Mouse (Mus musculus): ENCODE measurements at regions not wholly inside any gene's neighbourhood (a gene's known extent, or its start where the extent isn't known, plus 50 kb on each side); places are given as distances from the start of the nearest gene placed in this dataset.

DNA sequence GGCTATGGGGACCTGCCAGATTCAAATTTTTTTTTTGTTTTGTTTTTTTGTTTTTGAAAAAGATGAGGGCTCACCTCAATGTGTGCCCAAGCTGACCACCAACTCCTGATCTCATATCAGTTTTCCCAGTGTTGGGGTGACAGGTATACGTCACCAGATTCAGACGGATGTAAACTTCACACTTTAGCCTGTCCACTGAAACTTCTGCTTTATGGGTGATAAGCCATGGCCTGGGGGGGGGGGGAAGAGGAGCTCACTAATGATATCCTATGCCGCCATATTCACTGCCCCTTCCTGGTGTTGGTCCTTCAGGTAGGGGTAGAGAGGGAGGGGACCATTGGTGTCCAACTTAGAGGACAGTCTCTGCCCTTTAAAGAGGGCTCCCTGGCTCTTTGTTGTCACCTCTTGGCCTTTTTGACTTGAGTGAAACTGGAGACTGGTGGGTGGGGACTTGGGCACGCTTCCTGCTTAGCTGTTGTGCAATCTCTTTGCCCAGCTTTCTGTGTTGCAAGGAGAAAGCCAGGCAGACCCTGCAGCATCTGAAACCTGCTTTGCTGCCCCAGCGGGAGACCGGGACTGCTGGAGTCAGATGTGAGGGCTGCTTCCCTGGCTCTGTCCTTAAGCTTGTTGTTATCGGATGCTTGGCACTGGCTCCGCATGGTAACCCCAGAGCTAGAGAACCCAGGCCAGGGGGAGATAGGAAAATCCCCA is 125.8 kb downstream of the Irx5 start:
- no peaks in the 10 kb centered on the region for H3K9me3 ChIP-seq
- H3K4me2 ChIP-seq = no peak overlapping the region
- no peak for ATAC-seq (ENCODE audit: low FRiP score)
- H3K9ac ChIP-seq = no peak overlapping the region
- H3K27me3 ChIP-seq = peaks cover 9% of the 10 kb centered on the region; the same call in 1 of the 2 replicates
- no peaks in the 10 kb centered on the region for H3K4me1 ChIP-seq
- H3K27ac ChIP-seq = no peak overlapping the region
- 41% methylated on average over 8 of the region's 8 CpGs for WGBS
- H3K4me3 ChIP-seq (replicated peaks) = no peak overlapping the region
- no peaks in the 10 kb centered on the region for H3K36me3 ChIP-seq (replicated peaks)

DNA sequence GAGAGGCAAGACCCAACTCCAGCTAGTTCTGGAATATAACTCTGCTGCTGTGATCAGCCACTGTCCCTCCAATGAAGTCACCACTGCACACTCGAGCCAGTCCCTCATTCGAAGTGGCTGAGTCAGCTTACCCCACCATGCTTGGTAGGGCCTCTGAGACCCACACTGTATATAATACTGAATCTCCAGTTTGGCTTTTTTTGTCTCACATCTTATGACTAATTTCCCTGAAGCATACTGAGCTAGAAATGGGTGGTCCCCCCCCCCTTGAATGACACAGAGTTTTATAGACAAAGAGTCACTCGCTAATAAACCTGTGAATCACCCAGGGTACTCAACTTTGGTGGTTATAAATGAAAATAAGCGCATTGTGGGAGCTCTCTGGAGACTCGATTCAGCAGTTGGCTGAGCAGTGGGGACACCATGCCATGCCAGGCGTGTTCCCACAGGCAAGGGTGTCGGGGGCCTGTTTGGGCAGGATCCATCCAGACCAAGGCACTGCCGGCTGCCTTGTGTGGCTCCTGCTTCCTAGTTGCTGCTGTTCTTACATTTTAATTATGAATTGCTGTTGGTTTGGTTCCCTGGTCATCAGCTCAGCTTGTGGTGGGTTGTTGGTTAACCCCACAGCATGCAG is 131.2 kb downstream of the Irx5 start:
- ATAC-seq (ENCODE audit: low FRiP score) = no peak
- 90% methylated on average over 8 of the region's 8 CpGs for WGBS

DNA sequence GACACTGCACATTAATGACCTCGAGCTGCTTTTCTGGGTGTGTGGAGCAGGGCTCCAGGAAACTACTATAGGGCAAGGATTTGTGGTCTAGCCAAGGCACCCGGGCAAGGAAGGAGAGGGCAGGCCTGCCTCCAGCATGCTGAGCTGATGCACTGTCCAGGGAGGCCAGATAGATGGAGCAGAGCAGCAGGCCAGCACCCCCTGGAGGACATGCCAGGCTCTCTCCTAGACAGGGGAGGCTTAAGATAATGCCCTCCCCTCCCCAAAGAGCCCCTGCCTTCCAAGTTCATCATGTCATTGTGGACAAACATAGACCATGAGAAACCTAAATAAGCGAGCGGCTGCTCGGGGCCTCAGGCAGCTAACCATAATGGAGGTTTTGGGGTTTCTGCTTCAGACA is 134.1 kb downstream of the Irx5 start:
- H3K4me1 ChIP-seq = no peaks in the 10 kb centered on the region
- H3K27ac ChIP-seq = no peak overlapping the region
- H3K4me2 ChIP-seq = no peak overlapping the region
- no peaks in the 10 kb centered on the region; the same call in 1 of the 2 replicates for H3K27me3 ChIP-seq
- no peaks in the 10 kb centered on the region for H3K36me3 ChIP-seq (replicated peaks)
- no peaks in the 10 kb centered on the region for H3K9me3 ChIP-seq
- no peak overlapping the region for H3K4me3 ChIP-seq (replicated peaks)
- no peak overlapping the region for H3K9ac ChIP-seq
- 72% methylated on average over 5 of the region's 5 CpGs for whole genome bisulfite sequencing
- ATAC-seq (ENCODE audit: low FRiP score) = no peak

More for the DNA sequence above, 131.2 kb downstream of the Irx5 start:
- no peaks in the 10 kb centered on the region for H3K9me3 ChIP-seq
- H3K4me1 ChIP-seq = no peaks in the 10 kb centered on the region
- no peak overlapping the region for H3K4me3 ChIP-seq (replicated peaks)
- no peaks in the 10 kb centered on the region for H3K36me3 ChIP-seq (replicated peaks)
- no peak overlapping the region for H3K9ac ChIP-seq
- no peak overlapping the region for H3K27ac ChIP-seq
- no peaks in the 10 kb centered on the region; the same call in 1 of the 2 replicates for H3K27me3 ChIP-seq
- no peak overlapping the region for H3K4me2 ChIP-seq

DNA sequence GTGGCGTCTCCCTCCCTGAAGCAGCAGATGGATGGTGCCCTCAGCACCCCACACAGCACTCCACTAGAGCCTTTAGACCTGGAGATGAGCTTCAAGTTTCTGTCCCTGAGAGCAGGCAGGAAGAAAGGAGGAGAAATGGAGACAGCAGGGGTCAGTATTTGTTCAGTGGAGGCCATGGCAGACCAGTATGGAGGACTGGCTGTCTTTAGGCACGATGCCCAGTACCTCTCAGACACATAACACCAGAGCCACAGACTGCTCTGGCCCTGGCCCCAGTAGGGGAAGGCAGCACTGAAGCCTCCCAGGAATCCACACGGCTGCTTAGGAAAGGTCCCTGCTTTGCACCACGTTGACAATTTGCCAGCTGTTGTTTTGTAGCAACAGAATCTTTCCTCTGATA is 136.0 kb downstream of the Irx5 start:
- Histone ChIP-seq H3K27ac (no peak overlapping the region), H3K9ac (no peak overlapping the region), H3K4me2 (no peak overlapping the region), H3K4me3 (replicated peaks) (no peak overlapping the region), H3K9me3 (no peaks in the 10 kb centered on the region), H3K4me1 (no peaks in the 10 kb centered on the region), H3K27me3 (no peaks in the 10 kb centered on the region; the same call in 1 of the 2 replicates), H3K36me3 (replicated peaks) (no peaks in the 10 kb centered on the region)
- no peak for ATAC-seq (ENCODE audit: low FRiP score)
- 60% methylated on average over 4 of the region's 4 CpGs for WGBS

DNA sequence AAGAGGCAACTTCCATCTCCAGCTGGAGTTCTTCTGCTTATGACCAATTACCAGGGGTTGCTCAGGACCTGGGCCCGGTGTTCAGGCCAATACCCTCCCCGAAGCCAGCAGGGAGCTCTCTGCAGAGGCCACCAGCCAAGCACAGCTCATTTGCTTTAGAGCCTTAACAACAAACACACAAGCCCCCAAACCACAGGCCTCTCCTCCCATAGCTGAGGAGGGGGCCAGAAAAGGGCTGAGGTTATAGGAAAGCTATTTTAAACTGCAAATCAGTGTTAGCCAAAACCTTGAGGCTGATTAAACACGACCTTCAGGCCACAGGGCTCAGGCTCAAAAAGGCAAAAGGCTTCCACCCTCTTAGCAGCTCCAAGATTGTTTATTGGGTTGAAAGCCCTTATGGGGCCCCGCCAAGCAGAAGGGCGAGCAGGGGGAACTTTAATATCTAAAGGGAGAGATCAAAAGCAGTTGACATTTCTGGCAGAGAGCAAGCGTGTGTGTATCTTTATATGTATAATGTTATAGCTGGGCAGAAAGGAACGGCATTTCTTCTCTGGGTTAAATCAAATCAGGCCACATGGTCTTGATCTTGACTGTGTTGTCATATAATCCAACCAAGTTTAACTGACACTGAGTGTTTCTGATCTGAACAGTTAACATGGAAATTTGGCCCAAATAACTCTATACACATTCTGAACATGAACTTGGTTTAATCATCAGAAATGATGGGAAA is 148.3 kb downstream of the Irx5 start:
- H3K27ac ChIP-seq = peak overlapping the region; percentile 31; the same call in 1 of the 2 replicates
- H3K27me3 ChIP-seq = 0 out of 2 replicates have a peak, but pooled peaks cover 7% of the 10 kb centered on the region
- ATAC-seq (ENCODE audit: low FRiP score) = no peak
- H3K4me1 ChIP-seq = peaks cover 4% of the 10 kb centered on the region; the same call in 1 of the 2 replicates
- H3K9ac ChIP-seq = no peak overlapping the region
- 59% methylated on average over 7 of the region's 7 CpGs for WGBS
- no peak overlapping the region for H3K4me2 ChIP-seq
- H3K4me3 ChIP-seq (replicated peaks) = no peak overlapping the region
- no peaks in the 10 kb centered on the region for H3K9me3 ChIP-seq
- no peaks in the 10 kb centered on the region for H3K36me3 ChIP-seq (replicated peaks)

DNA sequence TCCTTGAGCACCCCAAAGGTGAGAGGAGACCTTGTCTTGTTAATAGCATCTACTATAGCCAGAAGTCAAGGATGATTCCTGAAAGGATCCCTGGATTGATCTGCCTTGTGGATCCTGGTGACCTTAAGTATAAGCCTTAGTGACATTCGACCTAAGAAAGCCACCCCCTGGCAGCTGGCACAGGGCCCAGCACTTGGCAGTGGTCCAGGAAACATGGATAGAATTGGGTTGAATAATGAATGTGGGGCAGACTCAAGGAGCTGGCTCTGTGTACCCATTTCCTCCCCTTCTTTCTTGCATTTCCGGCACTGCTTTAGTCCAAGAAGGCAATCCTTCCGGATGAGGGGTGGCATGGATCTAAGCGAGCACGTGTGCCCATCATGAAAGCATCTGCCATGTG is 149.0 kb downstream of the Irx5 start:
- H3K9me3 ChIP-seq = no peaks in the 10 kb centered on the region
- no peak overlapping the region for H3K27ac ChIP-seq
- no peaks in the 10 kb centered on the region for H3K36me3 ChIP-seq (replicated peaks)
- H3K27me3 ChIP-seq = 0 out of 2 replicates have a peak, but pooled peaks cover 7% of the 10 kb centered on the region
- no peak overlapping the region for H3K4me3 ChIP-seq (replicated peaks)
- 81% methylated on average over 5 of the region's 5 CpGs for WGBS
- H3K4me2 ChIP-seq = no peak overlapping the region
- peaks cover 4% of the 10 kb centered on the region; the same call in 1 of the 2 replicates for H3K4me1 ChIP-seq
- ATAC-seq (ENCODE audit: low FRiP score) = no peak
- H3K9ac ChIP-seq = no peak overlapping the region

DNA sequence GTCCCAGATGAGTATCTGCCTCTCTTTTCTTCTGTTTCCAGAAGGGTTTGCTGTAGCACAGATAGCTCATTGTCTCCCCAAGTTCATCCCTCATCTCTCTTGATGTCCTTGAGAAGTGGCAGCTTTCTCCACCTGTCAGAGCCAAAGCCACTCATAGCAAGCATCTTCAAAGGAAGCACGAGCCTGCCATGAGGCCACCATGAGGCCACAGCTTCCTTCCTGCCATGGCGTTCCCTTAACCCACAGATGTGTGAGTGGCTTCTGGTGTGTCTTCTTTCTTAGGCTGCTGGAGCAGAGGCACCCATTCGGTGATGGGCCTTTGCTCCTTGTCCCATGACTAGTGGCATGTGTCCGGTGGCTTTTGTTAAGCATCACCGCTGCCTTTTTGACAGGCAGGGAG is 149.5 kb downstream of the Irx5 start:
- 78% methylated on average over 5 of the region's 5 CpGs for WGBS
- Histone ChIP-seq H3K36me3 (replicated peaks) (no peaks in the 10 kb centered on the region), H3K9ac (no peak overlapping the region), H3K4me3 (replicated peaks) (no peak overlapping the region), H3K9me3 (no peaks in the 10 kb centered on the region), H3K27me3 (0 out of 2 replicates have a peak, but pooled peaks cover 7% of the 10 kb centered on the region), H3K27ac (no peak overlapping the region), H3K4me2 (no peak overlapping the region), H3K4me1 (peaks cover 4% of the 10 kb centered on the region; the same call in 1 of the 2 replicates)
- ATAC-seq (ENCODE audit: low FRiP score) = no peak

DNA sequence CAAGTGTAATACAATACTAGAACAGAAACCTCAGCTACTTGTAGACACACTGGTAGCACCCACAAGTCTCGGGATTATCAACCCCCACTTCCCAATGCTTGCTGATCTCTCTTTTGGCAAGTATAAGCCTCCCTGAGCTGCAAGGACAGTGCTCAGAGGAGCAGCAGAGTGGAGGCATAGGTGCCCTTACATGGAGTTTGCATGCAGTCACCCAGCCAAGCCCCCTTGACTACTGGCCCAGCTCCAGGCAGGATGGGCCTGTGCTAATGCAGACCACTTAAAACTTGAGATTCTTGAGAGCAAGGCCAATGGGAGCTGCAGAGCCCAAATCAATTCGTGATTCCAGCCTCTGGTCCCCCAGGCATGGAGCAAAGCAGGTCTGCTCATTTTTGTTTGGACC is 158.0 kb downstream of the Irx5 start:
- no peak for ATAC-seq (ENCODE audit: low FRiP score)
- Histone ChIP-seq H3K27ac (no peak overlapping the region), H3K9ac (no peak overlapping the region), H3K4me3 (replicated peaks) (no peak overlapping the region), H3K27me3 (no peaks in the 10 kb centered on the region), H3K4me1 (no peaks in the 10 kb centered on the region), H3K36me3 (replicated peaks) (no peaks in the 10 kb centered on the region), H3K4me2 (no peak overlapping the region), H3K9me3 (no peaks in the 10 kb centered on the region; the same call in 1 of the 2 replicates)
- WGBS = 78% methylated on average over 2 of the region's 2 CpGs

DNA sequence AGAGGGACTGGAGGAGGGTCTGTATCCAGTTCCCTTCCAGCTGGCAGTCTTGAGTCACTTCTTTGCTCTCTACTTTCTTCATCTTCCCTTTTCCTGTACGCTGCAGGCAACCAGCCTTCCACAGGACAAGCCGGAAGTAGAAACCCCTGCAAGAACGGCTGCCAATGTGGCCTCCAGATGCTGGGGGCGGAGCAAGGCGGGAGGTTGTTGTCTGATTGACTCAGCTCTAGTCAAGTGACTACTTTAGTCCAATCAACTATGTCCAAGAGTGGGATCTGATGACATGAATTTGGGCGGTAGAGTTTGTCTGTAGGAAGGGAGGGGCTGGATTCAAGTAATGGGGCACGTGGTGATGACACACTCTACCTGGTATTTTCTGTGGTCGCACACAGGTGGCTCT is 156.1 kb upstream of the Irx6 start:
- Histone ChIP-seq H3K4me3 (replicated peaks) (no peak overlapping the region), H3K27me3 (no peaks in the 10 kb centered on the region), H3K9ac (no peak overlapping the region), H3K4me1 (no peaks in the 10 kb centered on the region), H3K36me3 (replicated peaks) (no peaks in the 10 kb centered on the region), H3K4me2 (no peak overlapping the region), H3K9me3 (no peaks in the 10 kb centered on the region; the same call in 1 of the 2 replicates), H3K27ac (no peak overlapping the region)
- no peak for ATAC-seq (ENCODE audit: low FRiP score)
- 89% methylated on average over 8 of the region's 8 CpGs for WGBS

DNA sequence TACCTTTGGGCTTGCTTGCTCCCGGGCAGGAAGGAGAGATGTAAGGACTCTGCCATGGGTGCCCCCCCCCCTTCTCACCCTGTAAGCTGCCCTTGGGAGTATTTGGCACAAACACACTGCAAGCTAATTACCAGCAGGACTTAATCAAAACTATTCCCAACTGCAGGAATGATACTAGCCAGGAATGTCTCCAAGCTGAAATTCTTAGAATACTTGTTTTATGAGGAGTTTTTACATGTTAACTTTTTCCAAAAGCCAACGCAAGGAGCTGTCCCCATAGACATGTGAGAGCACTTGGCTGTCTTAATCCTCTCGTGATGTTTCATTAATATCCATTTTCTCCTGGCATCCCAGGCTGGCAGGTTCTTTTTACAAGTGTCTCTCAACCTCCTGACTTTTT is 155.6 kb upstream of the Irx6 start:
- no peaks in the 10 kb centered on the region for H3K27me3 ChIP-seq
- no peaks in the 10 kb centered on the region for H3K4me1 ChIP-seq
- ATAC-seq (ENCODE audit: low FRiP score) = no peak
- H3K9me3 ChIP-seq = no peaks in the 10 kb centered on the region; the same call in 1 of the 2 replicates
- no peak overlapping the region for H3K9ac ChIP-seq
- H3K4me3 ChIP-seq (replicated peaks) = no peak overlapping the region
- H3K27ac ChIP-seq = no peak overlapping the region
- H3K36me3 ChIP-seq (replicated peaks) = no peaks in the 10 kb centered on the region
- 89% methylated on average over 3 of the region's 3 CpGs for WGBS
- no peak overlapping the region for H3K4me2 ChIP-seq

DNA sequence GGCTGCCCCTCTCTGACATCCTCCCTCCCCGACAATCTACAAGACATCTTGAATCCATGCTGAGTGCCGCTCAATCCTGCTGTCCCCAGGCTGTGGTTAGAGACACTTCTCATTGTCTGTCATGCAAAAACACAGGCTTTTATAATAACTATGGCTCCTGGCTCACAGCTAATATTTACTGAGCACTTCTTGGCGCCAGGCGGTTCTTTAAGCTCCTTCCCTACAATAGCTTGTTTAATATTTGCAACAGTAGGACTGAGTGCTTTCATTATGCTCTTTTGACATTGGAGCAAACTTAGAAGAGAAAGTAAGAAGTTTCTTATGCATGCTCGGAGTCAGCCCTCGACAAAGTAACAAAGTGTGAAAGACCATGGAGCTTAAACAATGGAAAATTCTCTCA is 151.6 kb upstream of the Irx6 start:
- Histone ChIP-seq H3K36me3 (replicated peaks) (no peaks in the 10 kb centered on the region), H3K27me3 (no peaks in the 10 kb centered on the region), H3K4me1 (no peaks in the 10 kb centered on the region), H3K4me3 (replicated peaks) (no peak overlapping the region), H3K9ac (no peak overlapping the region), H3K27ac (no peak overlapping the region), H3K4me2 (no peak overlapping the region), H3K9me3 (no peaks in the 10 kb centered on the region; the same call in 1 of the 2 replicates)
- no peak for ATAC-seq (ENCODE audit: low FRiP score)
- WGBS = 75% methylated on average over 6 of the region's 6 CpGs

DNA sequence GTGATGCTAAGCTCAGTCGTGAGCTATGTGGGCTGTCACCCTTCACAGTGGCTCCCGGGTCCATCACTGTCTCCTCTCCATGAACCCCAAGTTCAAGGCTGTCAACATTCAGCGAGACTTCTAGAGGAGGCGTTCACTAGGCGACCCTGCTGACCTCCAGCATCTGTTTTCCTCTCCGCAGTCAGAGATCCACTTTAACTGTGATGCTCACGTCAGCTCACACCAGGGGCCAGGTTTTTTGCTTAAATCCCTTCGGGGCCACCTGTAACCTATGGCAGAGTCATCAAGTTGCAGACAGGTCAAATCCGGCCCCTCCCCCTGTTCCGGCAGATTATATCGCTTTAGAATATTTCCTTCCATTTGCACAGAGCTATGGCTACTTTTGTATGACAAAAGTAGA is 144.3 kb upstream of the Irx6 start:
- no peak overlapping the region for H3K27ac ChIP-seq
- no peaks in the 10 kb centered on the region for H3K4me1 ChIP-seq
- H3K36me3 ChIP-seq (replicated peaks) = no peaks in the 10 kb centered on the region
- no peaks in the 10 kb centered on the region for H3K9me3 ChIP-seq
- no peak for ATAC-seq (ENCODE audit: low FRiP score)
- no peak overlapping the region for H3K4me3 ChIP-seq (replicated peaks)
- 79% methylated on average over 11 of the region's 11 CpGs for WGBS
- no peak overlapping the region for H3K9ac ChIP-seq
- H3K4me2 ChIP-seq = no peak overlapping the region
- H3K27me3 ChIP-seq = no peaks in the 10 kb centered on the region

All from forebrain, embryonic 12.5 days (tissue).